Mouse (Mus musculus) intestine, embryonic 16.5 days (tissue): ENCODE measurements at regions not wholly inside any gene's neighbourhood (a gene's known extent, or its start where the extent isn't known, plus 50 kb on each side); places are given as distances from the start of the nearest gene placed in this dataset.
A peak's percentile ranks its signal among the peaks of the same experiment; 100 is the strongest.
"Not testable (repeated sequence)": the region's sequence is repeated elsewhere in the genome, so short reads cannot be mapped to it uniquely, and the experiment has no call there.

Experiments used
- ATAC-seq: fragments of 200-750 bp; cut with Nextera tagmentation; 2 replicates; pipeline ENCODE4 v1.8.0; 2017; ENCODE audit warnings: moderate TSS enrichment, moderate library complexity
- H3K27ac ChIP-seq: fragments of 300-500 bp; sonication (generic); 2 replicates; pipeline ENCODE4 v1.5.1; 2014; ENCODE audit warnings: mild to moderate bottlenecking, low read length
- H3K27me3 ChIP-seq: fragments of 300-500 bp; sonication (generic); replicated peaks from 2 replicates; pipeline ENCODE4 v1.6.1; 2014; ENCODE audit warnings: low read length, control low read depth, mixed read lengths; ENCODE audit not compliant: control insufficient read depth, insufficient read depth
- H3K36me3 ChIP-seq: fragments of 300-500 bp; sonication (generic); 2 replicates; pipeline ENCODE4 v1.6.1; 2014; ENCODE audit warnings: low read length, control low read depth; ENCODE audit not compliant: control insufficient read depth, insufficient read depth
- H3K4me1 ChIP-seq: fragments of 300-500 bp; sonication (generic); 2 replicates; pipeline ENCODE4 v1.6.1; 2014; ENCODE audit warnings: low read length, control low read depth, mixed read lengths; ENCODE audit not compliant: control insufficient read depth, insufficient read depth
- H3K4me2 ChIP-seq: fragments of 300-500 bp; sonication (generic); 2 replicates; pipeline ENCODE4 v1.6.1; 2014; ENCODE audit warnings: low read depth, low read length, control low read depth
- H3K4me3 ChIP-seq: fragments of 300-500 bp; sonication (generic); 2 replicates; pipeline ENCODE4 v1.5.1; 2014; ENCODE audit warnings: mild to moderate bottlenecking, low read length
- H3K9ac ChIP-seq: fragments of 300-500 bp; sonication (generic); 2 replicates; pipeline ENCODE4 v1.6.1; 2014; ENCODE audit warnings: low read depth, low read length
- H3K9me3 ChIP-seq: fragments of 300-500 bp; sonication (generic); 2 replicates; pipeline ENCODE4 v1.6.1; 2016; ENCODE audit warnings: low read length, control low read depth; ENCODE audit not compliant: control insufficient read depth
- WGBS: fragments of 180-500 bp; shearing (Covaris S2); extraction: QIAGEN DNeasy Blood & Tissue Kit; methylation state at CpG from one replicate; pipeline ENCODE4 v1.1.7; 2014; 5-methylcytosine and 5-hydroxymethylcytosine counted together

- Histone ChIP-seq H3K9ac (no peak overlapping the region), H3K36me3 (no peaks in the 10 kb centered on the region), H3K4me3 (no peak overlapping the region), H3K4me1 (no peaks in the 10 kb centered on the region), H3K9me3 (no peaks in the 10 kb centered on the region), H3K4me2 (no peak overlapping the region), H3K27ac (no peak overlapping the region), H3K27me3 (no peaks in the 10 kb centered on the region)
- WGBS: 24% methylated on average over 1 of the region's 1 CpGs
- no peak for ATAC-seq
These were observed 307.9 kb downstream of the Abcc12 start for GRCm38 (mm10) chr8:86272626-86273025.

GRCm38 (mm10) chr8:86271477-86271876 is 309.0 kb downstream of the Abcc12 start:
- Histone ChIP-seq H3K27ac (no peak overlapping the region), H3K4me2 (no peak overlapping the region)
- no peak for ATAC-seq

GRCm38 (mm10) chr8:86258011-86258410 is 322.5 kb downstream of the Abcc12 start:
- Histone ChIP-seq H3K36me3 (no peaks in the 10 kb centered on the region), H3K9me3 (no peaks in the 10 kb centered on the region), H3K4me1 (no peaks in the 10 kb centered on the region), H3K27ac (no peak overlapping the region), H3K9ac (no peak overlapping the region), H3K4me3 (no peak overlapping the region), H3K4me2 (no peak overlapping the region), H3K27me3 (no peaks in the 10 kb centered on the region)
- WGBS: 84% methylated on average over 5 of the region's 5 CpGs
- ATAC-seq: no peak

More at GRCm38 (mm10) chr8:86271477-86271876, 309.0 kb downstream of the Abcc12 start:
- H3K4me1 ChIP-seq: no peaks in the 10 kb centered on the region
- no peak overlapping the region for H3K4me3 ChIP-seq
- H3K9ac ChIP-seq: no peak overlapping the region
- no peaks in the 10 kb centered on the region for H3K27me3 ChIP-seq
- 86% methylated on average over 6 of the region's 6 CpGs for WGBS
- no peaks in the 10 kb centered on the region for H3K36me3 ChIP-seq
- H3K9me3 ChIP-seq: no peaks in the 10 kb centered on the region

GRCm38 (mm10) chr8:86255431-86255830 is 325.1 kb downstream of the Abcc12 start:
- ATAC-seq: no peak
- Histone ChIP-seq H3K4me3 (no peak overlapping the region), H3K36me3 (no peaks in the 10 kb centered on the region), H3K27ac (no peak overlapping the region), H3K4me2 (no peak overlapping the region), H3K27me3 (no peaks in the 10 kb centered on the region), H3K9ac (no peak overlapping the region), H3K4me1 (no peaks in the 10 kb centered on the region), H3K9me3 (no peaks in the 10 kb centered on the region)

GRCm38 (mm10) chr8:86254680-86255079 is 325.8 kb downstream of the Abcc12 start:
- Histone ChIP-seq H3K27me3 (no peaks in the 10 kb centered on the region), H3K36me3 (no peaks in the 10 kb centered on the region), H3K27ac (no peak overlapping the region), H3K4me2 (no peak overlapping the region), H3K9ac (no peak overlapping the region), H3K9me3 (no peaks in the 10 kb centered on the region), H3K4me1 (no peaks in the 10 kb centered on the region), H3K4me3 (no peak overlapping the region)
- 42% methylated on average over 1 of the region's 1 CpGs for WGBS
- peak; percentile 56 for ATAC-seq

- Histone ChIP-seq H3K27ac (no peak overlapping the region), H3K36me3 (no peaks in the 10 kb centered on the region), H3K27me3 (no peaks in the 10 kb centered on the region), H3K9me3 (no peaks in the 10 kb centered on the region), H3K4me3 (no peak overlapping the region), H3K9ac (no peak overlapping the region), H3K4me2 (no peak overlapping the region), H3K4me1 (no peaks in the 10 kb centered on the region)
- 61% methylated on average over 4 of the region's 4 CpGs for WGBS
- no peak for ATAC-seq
These were observed 327.7 kb downstream of the Abcc12 start for GRCm38 (mm10) chr8:86252696-86253355.

- Histone ChIP-seq H3K9me3 (no peaks in the 10 kb centered on the region), H3K4me1 (no peaks in the 10 kb centered on the region), H3K27me3 (no peaks in the 10 kb centered on the region), H3K9ac (no peak overlapping the region), H3K4me3 (no peak overlapping the region), H3K4me2 (no peak overlapping the region), H3K27ac (no peak overlapping the region), H3K36me3 (no peaks in the 10 kb centered on the region)
- WGBS: 90% methylated on average over 4 of the region's 4 CpGs
- no peak for ATAC-seq
These were observed 345.8 kb downstream of the Abcc12 start for GRCm38 (mm10) chr8:86234696-86235095.

- not testable (repeated sequence) for H3K27me3 ChIP-seq, H3K9ac ChIP-seq, ATAC-seq, H3K36me3 ChIP-seq, H3K4me3 ChIP-seq, H3K27ac ChIP-seq, H3K4me2 ChIP-seq, H3K4me1 ChIP-seq, H3K9me3 ChIP-seq
- WGBS: 81% methylated on average over 6 of the region's 6 CpGs
These were observed 348.5 kb downstream of the Abcc12 start for GRCm38 (mm10) chr8:86231994-86232393.

GRCm38 (mm10) chr8:86224851-86225250 is 355.6 kb downstream of the Abcc12 start:
- Histone ChIP-seq H3K9ac (no peak overlapping the region), H3K27ac (no peak overlapping the region), H3K36me3 (no peaks in the 10 kb centered on the region), H3K4me2 (no peak overlapping the region), H3K27me3 (no peaks in the 10 kb centered on the region), H3K4me1 (no peaks in the 10 kb centered on the region), H3K9me3 (no peaks in the 10 kb centered on the region), H3K4me3 (no peak overlapping the region)
- no peak for ATAC-seq
- 59% methylated on average over 4 of the region's 4 CpGs for WGBS

- Histone ChIP-seq H3K9me3 (no peaks in the 10 kb centered on the region), H3K27me3 (no peaks in the 10 kb centered on the region), H3K4me2 (no peak overlapping the region), H3K27ac (no peak overlapping the region), H3K9ac (no peak overlapping the region), H3K36me3 (no peaks in the 10 kb centered on the region), H3K4me1 (no peaks in the 10 kb centered on the region), H3K4me3 (no peak overlapping the region)
- 88% methylated on average over 7 of the region's 7 CpGs for WGBS
- ATAC-seq: no peak
These were observed 357.8 kb downstream of the Abcc12 start for GRCm38 (mm10) chr8:86222715-86223114.
